Mouse (Mus musculus): ENCODE data around the gene Tmem117. TPM values are rescaled to one million over a fixed set of nuclear protein-coding genes. Genes with fewer than 3 reads are reported as not detected.

The Tmem117 gene
- polyA plus RNA-seq, 1 experiment, result 0.65 TPM

DNA sequence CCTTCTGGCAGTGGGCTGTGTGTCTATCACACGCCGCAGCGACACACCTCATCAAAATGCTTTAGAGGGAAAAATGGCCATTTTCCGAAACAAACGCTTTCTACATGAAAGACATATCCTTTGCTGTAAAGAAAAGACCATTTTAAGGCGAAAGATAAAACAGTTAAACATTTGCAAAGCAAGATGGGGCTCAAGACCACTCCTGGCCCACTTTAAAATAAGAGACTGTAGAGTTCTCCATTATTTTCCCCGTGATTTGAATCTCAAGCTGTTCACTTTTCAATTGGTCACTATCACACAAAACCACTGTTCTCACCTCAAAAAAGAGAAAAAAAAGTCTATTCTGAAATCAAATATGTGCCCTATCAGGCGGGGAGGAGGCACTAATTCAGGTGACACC is 38.9 kb upstream of the Tmem117 start:
- TF ChIP-seq POLR2A (IDR thresholded peaks at IDR 0.05; ENCODE audit: control insufficient read depth, low read depth, low read length) (no peak), CTCF (IDR thresholded peaks at IDR 0.05; ENCODE audit: control insufficient read depth, insufficient read depth, insufficient replicate concordance, low read depth, low read length) (no peak)
- Histone ChIP-seq H3K36me3 (ENCODE audit: control insufficient read depth, insufficient read depth, low read length) (peaks cover 1% of the 10 kb centered on the region), H3K27ac (ENCODE audit: control insufficient read depth, insufficient read depth, low read depth, low read length) (no peak overlapping the region), H3K27me3 (ENCODE audit: control insufficient read depth, insufficient read depth, low read length) (no peaks in the 10 kb centered on the region), H3K4me3 (ENCODE audit: control insufficient read depth, low read depth, low read length) (peak overlapping the region; percentile 67), H3K4me1 (ENCODE audit: control insufficient read depth, insufficient read depth, low read length) (no peaks in the 10 kb centered on the region)

GRCm38 (mm10) chr15:94591356-94591755 is 37.7 kb upstream of the Tmem117 start:
- TF ChIP-seq CTCF (IDR thresholded peaks at IDR 0.05; ENCODE audit: control insufficient read depth, insufficient read depth, insufficient replicate concordance, low read depth, low read length), result no peak
- no peak for TF ChIP-seq POLR2A (IDR thresholded peaks at IDR 0.05; ENCODE audit: control insufficient read depth, low read depth, low read length)
- Histone ChIP-seq H3K4me1 (ENCODE audit: control insufficient read depth, insufficient read depth, low read length) (no peaks in the 10 kb centered on the region), H3K27me3 (ENCODE audit: control insufficient read depth, insufficient read depth, low read length) (no peaks in the 10 kb centered on the region), H3K27ac (ENCODE audit: control insufficient read depth, insufficient read depth, low read depth, low read length) (no peak overlapping the region), H3K36me3 (ENCODE audit: control insufficient read depth, insufficient read depth, low read length) (no peaks in the 10 kb centered on the region), H3K4me3 (ENCODE audit: control insufficient read depth, low read depth, low read length) (no peak overlapping the region)

DNA sequence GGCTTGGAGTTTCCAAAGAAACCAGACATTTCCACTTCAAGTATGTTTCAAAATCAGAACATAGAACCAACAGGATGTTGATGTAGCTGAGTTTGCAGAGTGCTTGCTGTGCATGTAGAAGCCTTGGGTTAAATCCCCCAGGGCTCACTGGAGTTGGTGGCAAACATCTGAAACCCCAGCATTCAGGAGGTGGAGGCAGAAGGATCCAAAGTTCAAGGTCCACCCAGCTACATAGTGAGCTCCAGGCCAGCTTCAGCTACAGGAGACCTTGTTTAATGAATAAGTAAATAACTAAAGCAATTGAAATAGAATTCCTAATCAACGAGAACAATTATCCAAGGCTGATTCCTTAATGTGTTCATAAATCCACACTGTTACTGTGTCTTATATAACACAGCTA is 35.4 kb upstream of the Tmem117 start:
- TF ChIP-seq CTCF (IDR thresholded peaks at IDR 0.05; ENCODE audit: control insufficient read depth, insufficient read depth, insufficient replicate concordance, low read depth, low read length), result no peak
- no peak for TF ChIP-seq POLR2A (IDR thresholded peaks at IDR 0.05; ENCODE audit: control insufficient read depth, low read depth, low read length)
- H3K36me3 ChIP-seq (ENCODE audit: control insufficient read depth, insufficient read depth, low read length), result no peaks in the 10 kb centered on the region
- no peak overlapping the region for H3K4me3 ChIP-seq (ENCODE audit: control insufficient read depth, low read depth, low read length)

DNA sequence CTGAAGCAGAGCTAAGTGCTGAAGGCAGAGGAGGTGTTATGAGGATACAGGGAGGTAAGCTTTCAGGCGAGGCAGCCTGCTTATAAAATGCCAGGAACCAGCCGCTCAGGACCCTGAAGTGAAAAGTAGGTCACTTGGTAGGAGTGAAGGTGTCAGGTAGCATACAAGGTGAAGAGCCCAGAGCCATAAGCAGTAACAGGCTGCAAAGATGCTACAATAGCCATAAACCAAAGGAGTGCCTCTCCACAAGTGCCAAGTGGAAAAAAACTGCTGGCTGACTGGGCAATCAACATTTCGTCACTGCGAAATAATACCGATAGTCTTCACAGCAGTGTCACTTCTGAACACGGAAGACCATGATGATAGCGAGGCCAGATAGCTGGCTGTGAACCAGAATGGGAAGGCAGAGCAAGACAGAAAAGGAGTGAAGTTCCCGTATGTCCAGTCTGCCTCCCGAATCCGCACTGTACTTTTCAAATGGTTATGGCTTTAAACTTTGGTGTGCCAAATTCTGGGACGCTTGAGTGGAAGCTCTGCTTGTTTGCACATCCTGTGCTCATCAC is 28.8 kb upstream of the Tmem117 start:
- Histone ChIP-seq H3K4me1 (ENCODE audit: control insufficient read depth, insufficient read depth, low read length) (peaks cover 9% of the 10 kb centered on the region), H3K36me3 (ENCODE audit: control insufficient read depth, insufficient read depth, low read length) (no peaks in the 10 kb centered on the region), H3K27ac (ENCODE audit: control insufficient read depth, insufficient read depth, low read depth, low read length) (no peak overlapping the region), H3K4me3 (ENCODE audit: control insufficient read depth, low read depth, low read length) (no peak overlapping the region), H3K27me3 (ENCODE audit: control insufficient read depth, insufficient read depth, low read length) (no peaks in the 10 kb centered on the region)
- TF ChIP-seq POLR2A (IDR thresholded peaks at IDR 0.05; ENCODE audit: control insufficient read depth, low read depth, low read length) (no peak), CTCF (IDR thresholded peaks at IDR 0.05; ENCODE audit: control insufficient read depth, insufficient read depth, insufficient replicate concordance, low read depth, low read length) (no peak)

More for the DNA sequence above, 35.4 kb upstream of the Tmem117 start:
- no peak overlapping the region for H3K27ac ChIP-seq (ENCODE audit: control insufficient read depth, insufficient read depth, low read depth, low read length)
- no peaks in the 10 kb centered on the region for H3K27me3 ChIP-seq (ENCODE audit: control insufficient read depth, insufficient read depth, low read length)
- H3K4me1 ChIP-seq (ENCODE audit: control insufficient read depth, insufficient read depth, low read length), result no peaks in the 10 kb centered on the region

DNA sequence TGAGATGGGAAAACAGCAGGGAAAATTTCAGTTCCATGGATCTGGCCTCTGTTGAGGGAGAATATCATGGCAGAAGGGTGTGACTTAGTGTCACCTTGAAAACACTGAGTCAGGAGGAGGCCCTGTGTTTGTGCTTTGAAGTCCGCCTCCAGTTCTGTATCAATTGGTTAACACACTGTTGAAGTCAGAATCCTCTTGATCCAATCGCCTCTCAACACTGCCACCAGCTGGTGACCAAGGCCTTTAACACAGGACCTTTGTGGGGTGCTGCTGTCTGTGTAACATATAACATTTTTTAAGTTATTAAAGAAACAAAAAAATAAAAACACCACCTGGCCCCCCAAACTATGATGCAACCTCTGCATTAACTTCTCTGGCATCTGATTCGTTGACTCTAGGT is 27.7 kb upstream of the Tmem117 start:
- Histone ChIP-seq H3K4me1 (ENCODE audit: control insufficient read depth, insufficient read depth, low read length) (peaks cover 9% of the 10 kb centered on the region), H3K36me3 (ENCODE audit: control insufficient read depth, insufficient read depth, low read length) (no peaks in the 10 kb centered on the region), H3K27ac (ENCODE audit: control insufficient read depth, insufficient read depth, low read depth, low read length) (no peak overlapping the region), H3K27me3 (ENCODE audit: control insufficient read depth, insufficient read depth, low read length) (no peaks in the 10 kb centered on the region), H3K4me3 (ENCODE audit: control insufficient read depth, low read depth, low read length) (no peak overlapping the region)
- no peak for TF ChIP-seq POLR2A (IDR thresholded peaks at IDR 0.05; ENCODE audit: control insufficient read depth, low read depth, low read length)
- no peak for TF ChIP-seq CTCF (IDR thresholded peaks at IDR 0.05; ENCODE audit: control insufficient read depth, insufficient read depth, insufficient replicate concordance, low read depth, low read length)

DNA sequence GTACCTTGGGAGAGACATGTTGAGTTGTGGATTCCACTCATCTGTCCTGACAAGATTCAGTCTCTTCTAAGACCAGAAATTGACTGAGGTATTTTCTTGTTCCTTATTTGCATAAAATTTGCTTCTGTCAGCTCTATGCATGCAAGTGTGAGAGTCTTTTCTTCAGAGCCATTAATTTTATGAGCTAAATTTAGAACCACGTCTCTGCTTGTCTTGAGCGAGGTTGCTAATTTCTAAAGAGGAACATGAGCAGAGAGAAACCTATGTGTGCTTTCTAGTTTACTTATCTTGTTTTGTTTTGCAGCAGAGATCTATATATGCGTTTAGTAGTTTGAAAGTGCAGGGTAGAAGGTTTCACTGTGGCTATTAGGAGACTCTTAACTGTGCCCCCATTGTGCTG is 26.6 kb upstream of the Tmem117 start:
- Histone ChIP-seq H3K4me3 (ENCODE audit: control insufficient read depth, low read depth, low read length) (no peak overlapping the region), H3K27me3 (ENCODE audit: control insufficient read depth, insufficient read depth, low read length) (no peaks in the 10 kb centered on the region), H3K36me3 (ENCODE audit: control insufficient read depth, insufficient read depth, low read length) (no peaks in the 10 kb centered on the region), H3K27ac (ENCODE audit: control insufficient read depth, insufficient read depth, low read depth, low read length) (no peak overlapping the region), H3K4me1 (ENCODE audit: control insufficient read depth, insufficient read depth, low read length) (peaks cover 9% of the 10 kb centered on the region)
- TF ChIP-seq POLR2A (IDR thresholded peaks at IDR 0.05; ENCODE audit: control insufficient read depth, low read depth, low read length) (no peak), CTCF (IDR thresholded peaks at IDR 0.05; ENCODE audit: control insufficient read depth, insufficient read depth, insufficient replicate concordance, low read depth, low read length) (no peak)

- H3K36me3 ChIP-seq (ENCODE audit: control insufficient read depth, insufficient read depth, low read length), result no peaks in the 10 kb centered on the region
These were observed 21.3 kb upstream of the Tmem117 start for GRCm38 (mm10) chr15:94607768-94608167.

More at GRCm38 (mm10) chr15:94607768-94608167, 21.3 kb upstream of the Tmem117 start:
- H3K27me3 ChIP-seq (ENCODE audit: control insufficient read depth, insufficient read depth, low read length), result no peaks in the 10 kb centered on the region
- no peaks in the 10 kb centered on the region for H3K4me1 ChIP-seq (ENCODE audit: control insufficient read depth, insufficient read depth, low read length)
- TF ChIP-seq POLR2A (IDR thresholded peaks at IDR 0.05; ENCODE audit: control insufficient read depth, low read depth, low read length) (no peak), CTCF (IDR thresholded peaks at IDR 0.05; ENCODE audit: control insufficient read depth, insufficient read depth, insufficient replicate concordance, low read depth, low read length) (no peak)
- H3K27ac ChIP-seq (ENCODE audit: control insufficient read depth, insufficient read depth, low read depth, low read length), result no peak overlapping the region
- H3K4me3 ChIP-seq (ENCODE audit: control insufficient read depth, low read depth, low read length), result no peak overlapping the region

Data from testis, adult 2 months (tissue).